Mouse (Mus musculus): ENCODE data around the gene Elmod3. TPM values are rescaled to one million over a fixed set of nuclear protein-coding genes. Genes with fewer than 3 reads are reported as not detected.

The Elmod3 gene
- total and polyA plus RNA-seq, 3 experiments, result 8.6 to 25.5 (median 16.6) TPM

DNA sequence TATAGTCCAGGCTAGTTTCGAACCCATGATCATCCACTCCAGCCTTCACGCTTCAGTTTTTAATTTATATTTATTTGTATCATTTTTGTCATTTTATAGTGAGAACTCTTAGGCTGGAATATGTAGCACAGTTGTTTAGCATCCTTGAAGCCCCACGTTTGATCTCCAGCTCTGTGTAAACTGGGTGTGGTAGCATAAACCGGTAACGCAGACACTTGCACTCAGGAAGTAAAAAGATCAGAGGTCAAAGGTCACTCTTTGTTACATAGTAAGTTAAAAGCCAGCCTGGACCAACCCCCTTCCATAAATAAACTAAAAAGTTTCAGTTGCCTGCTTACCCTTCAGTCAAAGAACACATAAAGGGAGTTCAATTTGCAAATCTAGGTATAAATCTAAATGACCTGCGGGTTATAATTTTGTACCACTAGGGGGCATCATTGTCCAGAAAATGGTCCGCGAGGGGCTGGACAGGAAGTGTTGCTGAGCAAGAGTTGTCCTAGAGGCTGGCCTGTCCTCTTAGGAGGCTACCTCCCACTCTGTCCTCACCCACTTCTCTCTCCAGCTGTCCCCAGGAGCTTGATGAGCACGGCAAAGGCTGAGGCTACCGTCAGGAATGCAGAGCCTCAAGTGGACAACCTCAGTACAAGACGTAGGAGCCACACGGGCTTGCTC, 37.7 kb upstream of the Elmod3 start:
- DNase-seq (ENCODE audit: low spot score) (peak; percentile 51), ATAC-seq (ENCODE audit: extremely low read depth, insufficient number of reproducible peaks, low FRiP score, poor library complexity, severe bottlenecking) (no peak)
- no peak overlapping the region for H3K4me3 ChIP-seq (ENCODE audit: low read depth, low read length)
- TF ChIP-seq CTCF (IDR thresholded peaks at IDR 0.05; ENCODE audit: low read depth, low read length) (peak; percentile 26; the same call in 1 of the 2 replicates), GATA1 (IDR thresholded peaks at IDR 0.05; ENCODE audit: borderline replicate concordance, low read length) (no peak), POLR2AphosphoS5 (IDR thresholded peaks at IDR 0.05; ENCODE audit: insufficient replicate concordance, low read depth, low read length) (no peak)
- no peaks in the 10 kb centered on the region for H3K36me3 ChIP-seq (replicated peaks)
- H3K27me3 ChIP-seq (ENCODE audit: insufficient read depth, low read length), result peaks cover 36% of the 10 kb centered on the region
- H3K9me3 ChIP-seq (replicated peaks), result no peaks in the 10 kb centered on the region
- peaks cover 8% of the 10 kb centered on the region for H3K4me1 ChIP-seq (ENCODE audit: insufficient read depth, low read depth, low read length)

DNA sequence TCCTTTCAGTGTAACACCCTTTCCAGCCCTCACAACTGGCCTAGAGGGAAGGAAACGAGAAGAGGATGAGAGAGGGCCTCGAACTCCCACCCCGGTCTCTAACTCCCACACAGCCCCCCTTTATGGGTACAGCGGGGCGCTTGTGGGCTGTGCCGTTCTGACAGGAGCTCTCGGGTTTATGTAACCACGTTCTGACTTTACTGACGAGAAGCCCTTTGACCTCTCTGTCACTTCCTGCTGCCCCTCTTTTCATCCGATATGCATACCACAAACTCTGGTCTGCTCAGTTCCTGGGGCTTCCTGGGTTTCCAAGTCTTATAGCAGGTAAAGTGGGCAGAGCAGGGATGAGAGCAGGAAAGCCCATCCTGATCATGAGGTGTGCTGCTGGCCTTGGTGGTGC, 36.1 kb upstream of the Elmod3 start:
- H3K4me1 ChIP-seq (ENCODE audit: insufficient read depth, low read depth, low read length), result peaks cover 8% of the 10 kb centered on the region
- TF ChIP-seq POLR2AphosphoS5 (IDR thresholded peaks at IDR 0.05; ENCODE audit: insufficient replicate concordance, low read depth, low read length) (no peak), CTCF (IDR thresholded peaks at IDR 0.05; ENCODE audit: low read depth, low read length) (no peak), GATA2 (IDR thresholded peaks at IDR 0.05; ENCODE audit: borderline replicate concordance, low read depth, low read length) (no peak), GATA1 (IDR thresholded peaks at IDR 0.05; ENCODE audit: borderline replicate concordance, low read length) (no peak)
- H3K4me3 ChIP-seq (ENCODE audit: low read depth, low read length), result no peak overlapping the region
- peaks cover 38% of the 10 kb centered on the region for H3K27me3 ChIP-seq (ENCODE audit: insufficient read depth, low read length)
- no peak for ATAC-seq (ENCODE audit: extremely low read depth, insufficient number of reproducible peaks, low FRiP score, poor library complexity, severe bottlenecking)
- H3K9me3 ChIP-seq (replicated peaks), result no peaks in the 10 kb centered on the region
- no peak for DNase-seq (ENCODE audit: low spot score)
- no peaks in the 10 kb centered on the region for H3K36me3 ChIP-seq (replicated peaks)

- no peak for TF ChIP-seq CTCF (IDR thresholded peaks at IDR 0.05; ENCODE audit: low read depth, low read length)
- no peak for TF ChIP-seq POLR2AphosphoS5 (IDR thresholded peaks at IDR 0.05; ENCODE audit: insufficient replicate concordance, low read depth, low read length)
- Histone ChIP-seq H3K36me3 (replicated peaks) (no peaks in the 10 kb centered on the region), H3K4me1 (ENCODE audit: insufficient read depth, low read depth, low read length) (peaks cover 8% of the 10 kb centered on the region), H3K9me3 (replicated peaks) (no peaks in the 10 kb centered on the region), H3K4me3 (ENCODE audit: low read depth, low read length) (no peak overlapping the region), H3K27me3 (ENCODE audit: insufficient read depth, low read length) (peaks cover 38% of the 10 kb centered on the region)
- ATAC-seq (ENCODE audit: extremely low read depth, insufficient number of reproducible peaks, low FRiP score, poor library complexity, severe bottlenecking), result no peak
- no peak for DNase-seq (ENCODE audit: low spot score)
These were observed 33.5 kb upstream of the Elmod3 start for GRCm38 (mm10) chr6:72631700-72632099.

DNA sequence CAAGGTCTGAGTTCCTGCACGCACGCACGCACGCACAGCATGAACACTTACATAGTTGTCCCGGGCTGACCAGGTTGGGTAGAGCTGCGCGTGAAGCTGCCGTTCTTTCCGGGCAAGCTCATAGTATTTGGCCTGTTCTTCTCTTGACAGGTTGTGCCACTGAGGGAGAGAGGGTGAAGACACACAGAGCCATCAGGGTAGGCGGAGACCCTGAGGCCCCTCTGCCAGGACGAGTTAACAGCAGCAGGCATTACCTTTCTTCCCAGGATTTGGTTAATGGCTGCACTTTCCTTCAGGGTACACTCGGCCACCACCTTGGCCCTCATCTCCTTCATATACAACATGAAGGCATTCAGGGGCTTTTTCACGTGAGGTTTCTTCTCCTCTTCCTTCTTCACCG, 32.7 kb upstream of the Elmod3 start:
- ATAC-seq (ENCODE audit: extremely low read depth, insufficient number of reproducible peaks, low FRiP score, poor library complexity, severe bottlenecking), result no peak
- Histone ChIP-seq H3K4me3 (ENCODE audit: low read depth, low read length) (no peak overlapping the region), H3K27me3 (ENCODE audit: insufficient read depth, low read length) (peaks cover 42% of the 10 kb centered on the region), H3K36me3 (replicated peaks) (no peaks in the 10 kb centered on the region), H3K4me1 (ENCODE audit: insufficient read depth, low read depth, low read length) (peaks cover 3% of the 10 kb centered on the region; the same call in 1 of the 2 replicates), H3K9me3 (replicated peaks) (no peaks in the 10 kb centered on the region)
- TF ChIP-seq GATA1 (IDR thresholded peaks at IDR 0.05; ENCODE audit: borderline replicate concordance, low read length) (no peak), POLR2AphosphoS5 (IDR thresholded peaks at IDR 0.05; ENCODE audit: insufficient replicate concordance, low read depth, low read length) (no peak), GATA2 (IDR thresholded peaks at IDR 0.05; ENCODE audit: borderline replicate concordance, low read depth, low read length) (no peak), TAL1 (conservative IDR thresholded peaks at IDR 0.05; ENCODE audit: low read depth, low read length) (no peak), CTCF (IDR thresholded peaks at IDR 0.05; ENCODE audit: low read depth, low read length) (no peak)
- no peak for DNase-seq (ENCODE audit: low spot score)

- Histone ChIP-seq H3K36me3 (replicated peaks) (no peaks in the 10 kb centered on the region), H3K27me3 (ENCODE audit: insufficient read depth, low read length) (peaks cover 42% of the 10 kb centered on the region), H3K4me1 (ENCODE audit: insufficient read depth, low read depth, low read length) (peaks cover 3% of the 10 kb centered on the region; the same call in 1 of the 2 replicates), H3K4me3 (ENCODE audit: low read depth, low read length) (no peak overlapping the region), H3K9me3 (replicated peaks) (no peaks in the 10 kb centered on the region)
- TF ChIP-seq POLR2AphosphoS5 (IDR thresholded peaks at IDR 0.05; ENCODE audit: insufficient replicate concordance, low read depth, low read length), result no peak
- TF ChIP-seq CTCF (IDR thresholded peaks at IDR 0.05; ENCODE audit: low read depth, low read length), result no peak
- TF ChIP-seq GATA2 (IDR thresholded peaks at IDR 0.05; ENCODE audit: borderline replicate concordance, low read depth, low read length), result no peak
- TF ChIP-seq TAL1 (conservative IDR thresholded peaks at IDR 0.05; ENCODE audit: low read depth, low read length), result no peak
- TF ChIP-seq GATA1 (IDR thresholded peaks at IDR 0.05; ENCODE audit: borderline replicate concordance, low read length), result no peak
- DNase-seq (ENCODE audit: low spot score) (no peak), ATAC-seq (ENCODE audit: extremely low read depth, insufficient number of reproducible peaks, low FRiP score, poor library complexity, severe bottlenecking) (no peak)
These were observed 32.2 kb upstream of the Elmod3 start for GRCm38 (mm10) chr6:72630370-72630769.

DNA sequence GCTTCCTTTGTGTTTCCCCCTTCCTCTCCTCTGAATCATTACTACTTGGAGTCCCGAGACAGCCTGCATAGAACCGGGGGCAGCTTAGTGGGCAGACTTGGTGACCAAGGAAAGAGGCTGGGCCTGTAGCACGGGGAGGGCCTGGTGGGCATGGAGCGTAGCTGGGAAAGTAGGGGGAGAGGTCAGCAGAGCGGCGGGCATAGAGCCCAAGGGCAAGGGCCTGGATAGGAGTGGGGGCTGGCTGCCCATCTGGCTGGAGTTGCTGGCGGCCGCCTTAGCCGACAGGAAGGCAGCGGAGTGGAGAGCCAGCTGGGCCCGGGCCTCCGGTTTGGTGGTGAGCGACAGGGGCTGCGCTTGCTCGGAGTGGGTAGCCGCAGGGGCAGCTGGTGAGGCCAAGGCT, 29.1 kb upstream of the Elmod3 start:
- Histone ChIP-seq H3K36me3 (replicated peaks) (no peaks in the 10 kb centered on the region), H3K4me3 (ENCODE audit: low read depth, low read length) (no peak overlapping the region), H3K9me3 (replicated peaks) (no peaks in the 10 kb centered on the region), H3K4me1 (ENCODE audit: insufficient read depth, low read depth, low read length) (no peaks in the 10 kb centered on the region), H3K27me3 (ENCODE audit: insufficient read depth, low read length) (peaks cover 34% of the 10 kb centered on the region)
- no peak for TF ChIP-seq POLR2AphosphoS5 (IDR thresholded peaks at IDR 0.05; ENCODE audit: insufficient replicate concordance, low read depth, low read length)
- no peak for TF ChIP-seq TAL1 (conservative IDR thresholded peaks at IDR 0.05; ENCODE audit: low read depth, low read length)
- TF ChIP-seq CTCF (IDR thresholded peaks at IDR 0.05; ENCODE audit: low read depth, low read length), result no peak
- no peak for TF ChIP-seq GATA1 (IDR thresholded peaks at IDR 0.05; ENCODE audit: borderline replicate concordance, low read length)
- no peak for TF ChIP-seq GATA2 (IDR thresholded peaks at IDR 0.05; ENCODE audit: borderline replicate concordance, low read depth, low read length)
- DNase-seq (ENCODE audit: low spot score) (no peak), ATAC-seq (ENCODE audit: extremely low read depth, insufficient number of reproducible peaks, low FRiP score, poor library complexity, severe bottlenecking) (no peak)
